Mouse (Mus musculus): Measurements from ENCODE around the gene Rab3ip.

- TF ChIP-seq CTCF (IDR thresholded peaks at IDR 0.05; ENCODE audit: borderline replicate concordance, extremely low read depth, insufficient read depth, insufficient read length) (no peak), POLR2A (IDR thresholded peaks at IDR 0.05; ENCODE audit: borderline replicate concordance, extremely low read depth, insufficient read depth, insufficient read length, poor library complexity, severe bottlenecking) (no peak)
Observed at GRCm38 (mm10) chr10:116916581-116916980, 34.0 kb downstream of the Rab3ip start.

Measured in brain, embryonic 14.5 days (tissue).